Mouse (Mus musculus): ENCODE data around the gene Dbndd2.

The Dbndd2 gene

GRCm38 (mm10) chr2:164453887-164454500, 31.9 kb upstream of the Dbndd2 start:
- no peak for DNase-seq (ENCODE audit: low spot score)

GRCm38 (mm10) chr2:164454846-164455245, 31.1 kb upstream of the Dbndd2 start:
- peak; percentile 52 for DNase-seq (ENCODE audit: low spot score)

- no peak for DNase-seq (ENCODE audit: low spot score)
Observed at GRCm38 (mm10) chr2:164455421-164456190, 30.3 kb upstream of the Dbndd2 start.

GRCm38 (mm10) chr2:164456413-164456812, 29.5 kb upstream of the Dbndd2 start:
- DNase-seq (ENCODE audit: low spot score) = no peak

GRCm38 (mm10) chr2:164456864-164457300, 29.0 kb upstream of the Dbndd2 start, which contains the start of gene Sys1:
TSS of gene Sys1 (plus strand) at chr2:164456964.
- no peak for DNase-seq (ENCODE audit: low spot score)

- peak; percentile 77 for DNase-seq (ENCODE audit: low spot score)
Observed at GRCm38 (mm10) chr2:164457942-164458341, 28.0 kb upstream of the Dbndd2 start.

GRCm38 (mm10) chr2:164458535-164458934, 27.4 kb upstream of the Dbndd2 start:
- DNase-seq (ENCODE audit: low spot score) = no peak

GRCm38 (mm10) chr2:164460745-164461551, 25.0 kb upstream of the Dbndd2 start, which contains the start of gene Gm20458:
TSS of gene Gm20458 (plus strand) at chr2:164460967.
- peak; percentile 96 for DNase-seq (ENCODE audit: low spot score)

- DNase-seq (ENCODE audit: low spot score) = no peak
Observed at GRCm38 (mm10) chr2:164465161-164465560, 20.7 kb upstream of the Dbndd2 start.

GRCm38 (mm10) chr2:164466787-164467186, 19.1 kb upstream of the Dbndd2 start:
- DNase-seq (ENCODE audit: low spot score) = no peak

GRCm38 (mm10) chr2:164470254-164470653, 15.7 kb upstream of the Dbndd2 start:
- DNase-seq (ENCODE audit: low spot score) = peak; percentile 40

- no peak for DNase-seq (ENCODE audit: low spot score)
Observed at GRCm38 (mm10) chr2:164473624-164474023, 12.3 kb upstream of the Dbndd2 start, which contains the start of gene Trp53tg5. TSS of gene Trp53tg5 (minus strand) at chr2:164473724.

GRCm38 (mm10) chr2:164486258-164487114, 580 bp downstream of the Dbndd2 start:
- DNase-seq (ENCODE audit: low spot score) = peak; percentile 37

GRCm38 (mm10) chr2:164487115-164487527, 1.2 kb downstream of the Dbndd2 start:
- DNase-seq (ENCODE audit: low spot score) = no peak

GRCm38 (mm10) chr2:164487812-164488211, 1.9 kb downstream of the Dbndd2 start:
- no peak for DNase-seq (ENCODE audit: low spot score)

GRCm38 (mm10) chr2:164494126-164494525, 8.2 kb downstream of the Dbndd2 start:
- DNase-seq (ENCODE audit: low spot score) = no peak

- DNase-seq (ENCODE audit: low spot score) = no peak
Observed at GRCm38 (mm10) chr2:164496331-164496730, 10.4 kb downstream of the Dbndd2 start.

GRCm38 (mm10) chr2:164496847-164497690, 11.2 kb downstream of the Dbndd2 start, which contains the start of gene Pigt:
TSS of gene Pigt (plus strand) at chr2:164497520.
- DNase-seq (ENCODE audit: low spot score) = peak; percentile 84

- DNase-seq (ENCODE audit: low spot score) = no peak
Observed at GRCm38 (mm10) chr2:164497691-164498268, 11.9 kb downstream of the Dbndd2 start.

GRCm38 (mm10) chr2:164499317-164499716, 13.4 kb downstream of the Dbndd2 start:
- DNase-seq (ENCODE audit: low spot score) = no peak
